Mouse (Mus musculus) spleen, adult 18-20 months (tissue): ENCODE measurements around the gene Hemk1.

Experiments
- DNase-seq, 2 experiments: peaks; one replicate each; pipeline ENCODE4 v3.0.0; 2022; ENCODE audit warnings: mixed read lengths in 2 of 2

Hemk1 gene

GRCm38 (mm10) chr9:107338172-107338883, at the start of gene Hemk1:
Hemk1 (minus strand) TSS chr9:107338350.
- peak; percentile 64 to 73 for DNase-seq

GRCm38 (mm10) chr9:107387708-107388107, 49.6 kb upstream of the Hemk1 start:
- DNase-seq: no peak

GRCm38 (mm10) chr9:107386722-107387121, 48.6 kb upstream of the Hemk1 start:
- peak in 1 of 2 experiments; percentile 56 for DNase-seq

- no peak for DNase-seq
These were observed 46.2 kb upstream of the Hemk1 start for GRCm38 (mm10) chr9:107384396-107384795.

- DNase-seq: no peak
These were observed 43.6 kb upstream of the Hemk1 start for GRCm38 (mm10) chr9:107381723-107382122.

- DNase-seq: no peak
These were observed 39.9 kb upstream of the Hemk1 start for GRCm38 (mm10) chr9:107377961-107378512.

- DNase-seq: no peak
These were observed 37.3 kb upstream of the Hemk1 start for GRCm38 (mm10) chr9:107375451-107375850.

GRCm38 (mm10) chr9:107374623-107375022, 36.5 kb upstream of the Hemk1 start:
- DNase-seq: no peak

- no peak for DNase-seq
These were observed 34.3 kb upstream of the Hemk1 start for GRCm38 (mm10) chr9:107372441-107372840.

- no peak for DNase-seq
These were observed 31.9 kb upstream of the Hemk1 start for GRCm38 (mm10) chr9:107370106-107370463.

GRCm38 (mm10) chr9:107369270-107370105, 31.3 kb upstream of the Hemk1 start:
- no peak for DNase-seq

- DNase-seq: no peak
These were observed 30.2 kb upstream of the Hemk1 start for GRCm38 (mm10) chr9:107368302-107368701.

- DNase-seq: peak in 1 of 2 experiments; percentile 28
These were observed 28.5 kb upstream of the Hemk1 start for GRCm38 (mm10) chr9:107366644-107367043.

- no peak for DNase-seq
These were observed 22.8 kb upstream of the Hemk1 start for GRCm38 (mm10) chr9:107360989-107361388.

- peak; percentile 21 to 73 for DNase-seq
These were observed 19.5 kb upstream of the Hemk1 start for GRCm38 (mm10) chr9:107357651-107358050.

- peak; percentile 33 to 68 for DNase-seq
These were observed 18.0 kb upstream of the Hemk1 start for GRCm38 (mm10) chr9:107355870-107356765.

GRCm38 (mm10) chr9:107354826-107355225, 16.7 kb upstream of the Hemk1 start:
- no peak for DNase-seq

- DNase-seq: no peak
These were observed 11.2 kb upstream of the Hemk1 start for GRCm38 (mm10) chr9:107349321-107349720.

- DNase-seq: no peak
These were observed 9.5 kb upstream of the Hemk1 start for GRCm38 (mm10) chr9:107347586-107348183.

- DNase-seq: no peak
These were observed 7.9 kb upstream of the Hemk1 start for GRCm38 (mm10) chr9:107346081-107346480.

- DNase-seq: no peak
These were observed 5.9 kb upstream of the Hemk1 start for GRCm38 (mm10) chr9:107344027-107344426.
